Mouse (Mus musculus) megakaryocyte, adult 5-6 weeks (primary cell): ENCODE measurements around the gene Fkbp15. TPM values are rescaled to one million over a fixed set of nuclear protein-coding genes. Genes with fewer than 3 reads are reported as not detected.

ENCODE experiments used
- ATAC-seq: 2 replicates; pipeline ENCODE4 v1.8.0; 2016; ENCODE audit warnings: mild to moderate bottlenecking, inconsistent platforms; ENCODE audit not compliant: poor library complexity, severe bottlenecking
- total RNA-seq, 2 experiments: library from RNA; stranded (forward) in 1 of 2; stranded (reverse) in 1 of 2; fragments of 153-499, 151-499 nt in 1 of 2; fragments of 221-1000, 200-1000 nt in 1 of 2; gene quantifications; 2 replicates each; pipeline versions ENCODE4 v1.2.3 to v1.2.4; 2015 to 2017

The Fkbp15 gene
- total RNA-seq, 2 experiments from 2014 or later: 47.6 to 110 TPM

- no peak for ATAC-seq
Measured at GRCm38 (mm10) chr4:62372818-62373520, 12.6 kb upstream of the Fkbp15 start.

- ATAC-seq: no peak
Measured at GRCm38 (mm10) chr4:62372410-62372809, 12.1 kb upstream of the Fkbp15 start.

GRCm38 (mm10) chr4:62369091-62369490 is 8.7 kb upstream of the Fkbp15 start:
- no peak for ATAC-seq

- ATAC-seq: peak; percentile 90
Measured at GRCm38 (mm10) chr4:62367586-62367985, 7.2 kb upstream of the Fkbp15 start.

- 0 out of 2 replicates have a peak, but pooled peaks have one; percentile 28 for ATAC-seq
Measured at GRCm38 (mm10) chr4:62366291-62366690, 5.9 kb upstream of the Fkbp15 start.

DNA sequence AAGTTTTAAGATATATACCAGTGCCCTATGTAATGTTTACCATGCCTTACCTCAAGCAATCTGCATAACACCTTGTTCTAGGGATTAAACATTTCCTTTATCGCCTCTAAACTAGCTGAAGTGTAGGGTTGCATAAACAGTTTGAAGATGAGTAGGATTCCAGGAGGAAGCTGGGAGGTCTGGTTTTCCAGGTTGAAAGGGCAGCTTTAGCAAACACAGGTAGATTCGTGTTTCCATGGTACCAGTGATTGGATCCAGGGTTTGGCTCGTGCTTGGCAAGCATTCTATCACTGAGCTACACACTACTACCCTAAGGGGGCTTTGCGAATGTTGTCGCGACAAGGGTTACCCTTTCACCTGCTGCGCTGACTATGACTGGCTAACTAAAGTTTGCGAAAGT is 4.0 kb upstream of the Fkbp15 start:
- no peak for ATAC-seq

DNA sequence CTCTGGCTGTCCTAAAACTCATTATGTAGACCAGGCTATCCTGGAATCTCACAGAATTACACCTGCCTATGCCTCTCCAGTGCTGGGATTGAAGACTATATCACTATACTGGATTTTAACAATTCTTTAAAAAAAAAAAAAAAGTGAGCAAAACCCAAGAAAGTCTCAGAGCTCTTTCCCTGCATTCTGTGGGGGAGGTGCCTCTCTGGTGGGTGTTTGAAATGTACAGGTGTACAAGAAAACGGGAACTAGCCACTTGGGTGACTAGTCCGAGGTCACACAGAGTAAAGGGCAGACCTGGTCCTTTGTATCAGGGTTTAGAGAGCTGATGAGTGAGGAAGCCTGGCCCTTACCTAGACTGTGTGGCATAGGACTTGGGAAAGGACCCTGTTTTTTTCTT is 2.1 kb upstream of the Fkbp15 start:
- ATAC-seq: no peak

GRCm38 (mm10) chr4:62361997-62362396 is 1.6 kb upstream of the Fkbp15 start:
- no peak for ATAC-seq

GRCm38 (mm10) chr4:62361571-62361970 is 1.2 kb upstream of the Fkbp15 start:
- no peak for ATAC-seq

GRCm38 (mm10) chr4:62360805-62361455 is 582 bp upstream of the Fkbp15 start:
- ATAC-seq: peak; percentile 1; the same call in 1 of the 2 replicates

DNA sequence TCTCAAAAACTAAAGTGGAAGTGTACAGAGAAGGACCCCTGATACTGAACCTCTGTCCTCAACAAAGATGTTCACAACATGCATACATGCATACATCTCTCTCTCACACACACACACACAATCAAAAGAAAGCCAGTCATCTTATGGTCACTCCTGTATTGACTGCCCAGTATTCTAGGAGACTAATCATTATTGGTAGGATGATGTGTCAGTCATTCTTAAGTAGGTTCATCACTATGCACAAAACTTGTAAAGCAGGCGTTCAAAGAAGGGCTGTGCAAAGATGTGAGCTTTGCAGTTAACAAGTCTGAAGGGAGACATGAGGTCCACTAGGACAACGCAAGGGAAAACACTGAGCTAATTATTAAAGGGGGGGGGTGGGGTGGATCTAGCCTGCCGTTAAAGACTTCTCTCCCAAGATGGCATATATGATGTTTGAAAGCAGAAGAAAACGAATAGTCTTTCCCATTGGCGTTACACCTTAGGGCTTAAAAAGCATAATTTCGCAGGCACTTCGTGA is 1.0 kb downstream of the Fkbp15 start:
- no peak for ATAC-seq

- ATAC-seq: peak; percentile 43
Measured at GRCm38 (mm10) chr4:62357631-62358148, 2.7 kb downstream of the Fkbp15 start.

DNA sequence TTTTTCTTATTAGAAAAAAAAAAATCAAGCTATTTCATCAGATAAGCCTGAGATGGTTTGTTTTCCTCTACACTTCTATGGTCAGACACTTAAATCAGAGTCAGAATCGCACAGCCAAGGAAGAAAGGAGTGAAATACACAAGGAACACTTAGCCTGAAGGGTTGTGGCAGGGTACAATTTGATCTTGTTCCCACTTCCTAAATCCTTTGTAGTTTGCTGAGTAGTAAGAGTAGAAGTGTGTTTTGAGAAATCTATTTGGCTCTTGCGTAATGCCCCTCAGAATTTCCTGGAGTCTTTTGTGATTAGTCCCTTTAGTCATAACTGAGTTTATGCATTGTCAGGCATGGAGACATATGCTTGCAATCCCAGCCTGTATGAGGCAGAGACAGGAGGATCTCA is 11.0 kb downstream of the Fkbp15 start:
- peak; percentile 88 for ATAC-seq

DNA sequence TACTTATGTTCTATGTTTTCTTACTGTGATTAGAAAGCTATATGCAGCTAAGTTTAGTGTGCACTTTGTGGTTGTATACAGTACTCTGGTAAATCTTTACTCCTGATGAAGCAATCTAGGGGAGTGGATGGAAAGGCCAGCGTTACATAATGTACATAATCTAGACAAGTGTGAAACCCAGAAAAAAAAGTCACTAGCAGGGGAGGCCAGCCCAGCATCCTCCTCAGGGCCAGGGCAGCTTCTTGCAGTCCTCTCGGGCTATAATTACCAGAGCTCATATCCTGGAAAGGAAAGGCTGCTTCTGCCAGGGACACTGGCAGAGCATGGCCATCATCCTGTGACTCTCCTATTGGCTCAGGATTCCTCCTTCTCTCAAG is 12.0 kb downstream of the Fkbp15 start:
- ATAC-seq: peak; percentile 50

DNA sequence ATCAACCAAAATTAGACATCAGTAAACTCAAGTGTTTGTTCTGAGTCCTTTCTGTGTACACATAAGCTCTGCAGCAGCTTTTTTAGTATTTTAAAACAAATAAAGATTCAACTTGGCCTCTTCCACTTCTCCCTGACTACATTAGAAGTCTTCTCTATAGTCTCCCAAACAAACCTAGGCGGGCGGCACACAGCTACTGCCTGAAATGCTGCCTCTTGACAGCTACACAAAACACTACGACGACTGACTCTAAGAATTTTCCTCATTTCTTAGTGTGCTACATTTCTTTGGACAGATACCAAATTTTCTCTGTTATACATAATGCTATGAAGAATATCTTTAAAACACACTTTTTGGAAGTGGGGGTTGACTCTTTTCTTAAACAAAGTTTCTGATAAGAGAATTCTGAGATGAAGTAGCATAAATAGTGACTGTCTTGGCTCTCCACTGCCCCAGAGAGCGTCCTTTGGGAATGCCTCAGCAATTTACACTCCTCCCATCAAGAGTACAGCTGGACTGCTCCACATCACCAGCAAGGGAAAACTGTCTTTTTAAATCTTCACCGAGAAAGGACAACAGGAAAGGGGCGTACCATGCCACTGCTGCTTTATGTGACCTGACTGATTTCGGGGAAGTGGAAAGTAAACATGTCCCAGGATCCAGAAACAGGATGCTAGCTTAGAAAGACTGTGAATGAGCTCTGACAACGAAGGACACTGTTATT is 12.6 kb downstream of the Fkbp15 start:
- peak; percentile 13; the same call in 1 of the 2 replicates for ATAC-seq

DNA sequence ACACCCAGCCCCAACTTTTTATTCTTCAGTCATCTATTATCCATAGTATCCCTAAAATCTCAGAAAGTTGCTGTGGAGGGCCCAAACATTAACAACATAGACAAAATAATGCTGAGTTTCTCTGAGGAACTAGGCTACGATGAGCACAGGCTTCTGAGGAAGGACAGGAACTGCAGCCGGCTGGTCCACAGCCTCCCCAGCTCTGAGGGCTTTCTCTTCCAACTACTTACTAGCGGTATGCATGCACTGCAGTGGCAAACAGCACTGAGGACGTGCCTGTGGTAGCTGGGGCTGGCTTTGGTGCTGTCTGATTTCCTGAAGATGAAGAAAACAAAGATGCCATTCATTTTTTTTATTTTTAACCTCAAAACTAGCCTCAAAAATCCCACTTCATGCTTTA is 14.5 kb downstream of the Fkbp15 start:
- no peak for ATAC-seq

DNA sequence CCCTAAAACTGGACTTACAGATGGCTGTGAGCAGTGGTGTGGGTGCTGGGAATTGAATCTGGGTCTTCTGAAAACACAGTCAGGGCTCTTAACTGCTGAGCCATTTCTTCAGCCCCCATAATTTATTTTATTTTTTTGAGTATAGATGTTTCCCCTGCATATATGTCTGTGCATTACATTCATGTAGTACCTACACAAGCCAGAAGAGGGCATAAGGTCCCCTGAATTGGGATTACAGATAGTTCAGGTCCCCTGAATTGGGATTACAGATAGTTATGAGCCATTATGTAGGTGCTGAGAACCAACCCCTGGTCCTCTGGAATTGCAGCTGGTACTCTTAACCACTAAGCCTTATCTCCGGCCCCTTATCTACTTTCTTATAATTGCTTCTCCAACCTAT is 16.3 kb downstream of the Fkbp15 start:
- ATAC-seq: peak; percentile 79

- no peak for ATAC-seq
Measured at GRCm38 (mm10) chr4:62338536-62338935, 21.8 kb downstream of the Fkbp15 start.

DNA sequence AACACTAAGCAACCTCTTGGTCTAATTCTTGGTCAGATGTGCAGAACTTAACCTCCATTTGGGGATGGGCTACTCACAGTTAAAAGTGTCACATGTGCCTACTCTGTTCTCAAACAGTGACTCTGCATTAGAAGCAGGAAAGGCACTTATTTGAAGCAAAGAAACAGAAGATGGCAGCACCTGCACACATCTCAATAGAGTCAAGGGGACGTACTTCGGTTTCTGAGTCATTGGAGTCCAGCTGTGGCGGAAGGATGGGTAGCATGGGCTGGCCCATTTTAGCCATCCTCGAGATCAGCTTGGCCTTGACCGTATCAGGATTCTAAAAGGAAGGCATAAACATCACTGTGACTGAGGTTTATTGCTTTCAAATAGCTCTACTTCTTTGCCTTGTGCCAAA is 28.4 kb downstream of the Fkbp15 start:
- no peak for ATAC-seq

GRCm38 (mm10) chr4:62328941-62329660 is 31.2 kb downstream of the Fkbp15 start:
- peak; percentile 80 for ATAC-seq

GRCm38 (mm10) chr4:62326111-62326510 is 34.2 kb downstream of the Fkbp15 start:
- no peak for ATAC-seq
